Mouse (Mus musculus) layer of hippocampus, postnatal 25 days (tissue): ENCODE results near the gene Lime1. TPM values are rescaled to one million over a fixed set of nuclear protein-coding genes. Genes with fewer than 3 reads are reported as not detected.
A peak's percentile ranks its signal among the peaks of the same experiment; 100 is the strongest.

Experiments used
- DNase-seq, 2 experiments: peaks; one replicate each; pipeline ENCODE4 v3.0.0; 2022; ENCODE audit warnings: mixed read lengths in 2 of 2, low spot score in 1 of 2; ENCODE audit errors: extremely low spot score in 1 of 2
- total RNA-seq, 2 experiments: library from RNA; stranded (reverse); gene quantifications; 2 replicates each; pipeline ENCODE4 v1.2.3; 2021

Gene Lime1
- total RNA-seq, 2 experiments from 2014 or later: 36.1 to 42.0 TPM

DNA sequence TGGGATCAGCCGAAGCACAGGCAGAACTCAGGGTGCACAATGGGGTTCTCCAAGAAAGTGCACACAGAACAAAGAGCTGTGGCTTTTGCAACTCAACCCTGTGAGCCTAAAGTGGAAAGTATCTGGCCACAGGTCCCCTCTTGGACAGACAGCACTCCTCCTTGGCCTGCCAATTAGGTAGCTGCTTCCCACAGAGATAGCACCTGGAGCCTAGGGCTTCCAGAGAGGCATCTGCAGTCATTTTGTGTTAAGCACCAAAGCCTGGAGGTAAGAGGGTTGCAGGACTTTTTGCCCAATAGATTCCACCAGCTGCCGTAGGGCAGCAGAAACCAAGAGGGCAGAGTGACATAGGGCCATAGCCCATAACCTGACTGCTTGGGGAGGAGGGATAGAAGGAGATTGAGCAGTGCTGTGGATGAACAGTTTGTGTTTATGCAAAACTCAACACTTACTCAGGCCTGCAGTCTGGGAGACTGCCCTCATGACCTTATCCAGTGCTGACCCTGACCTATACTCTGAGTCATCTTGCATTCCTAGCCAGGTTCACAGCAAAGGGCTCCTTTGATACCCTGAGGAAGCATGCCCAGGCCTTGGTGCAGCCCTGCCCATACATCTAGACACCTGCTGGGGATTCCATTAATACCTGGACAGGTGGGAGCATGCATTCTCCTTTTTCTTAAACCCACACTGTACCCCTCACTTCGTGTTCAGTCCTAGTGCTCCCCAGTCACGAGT, 10.4 kb downstream of the Lime1 start:
- no peak for DNase-seq

DNA sequence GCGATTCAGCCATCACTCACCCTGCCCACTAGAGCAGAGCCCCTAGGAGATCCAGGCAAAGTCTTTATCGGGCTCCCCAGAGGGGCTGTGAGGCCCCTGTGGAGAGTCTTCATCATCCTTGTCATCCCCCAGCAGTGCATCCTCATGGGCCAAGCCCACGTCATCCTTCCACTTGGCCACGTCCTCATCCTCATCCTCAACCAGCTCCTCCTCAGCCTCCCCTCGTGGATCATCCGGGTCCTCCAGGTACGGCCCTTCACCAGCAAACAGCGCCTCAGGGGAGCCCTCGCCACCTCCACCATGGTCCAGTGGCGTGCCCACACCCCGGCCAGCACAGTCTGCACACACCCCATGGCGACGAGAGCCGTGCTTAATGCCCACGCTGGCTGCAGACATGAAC, 11.1 kb downstream of the Lime1 start:
- no peak for DNase-seq

DNA sequence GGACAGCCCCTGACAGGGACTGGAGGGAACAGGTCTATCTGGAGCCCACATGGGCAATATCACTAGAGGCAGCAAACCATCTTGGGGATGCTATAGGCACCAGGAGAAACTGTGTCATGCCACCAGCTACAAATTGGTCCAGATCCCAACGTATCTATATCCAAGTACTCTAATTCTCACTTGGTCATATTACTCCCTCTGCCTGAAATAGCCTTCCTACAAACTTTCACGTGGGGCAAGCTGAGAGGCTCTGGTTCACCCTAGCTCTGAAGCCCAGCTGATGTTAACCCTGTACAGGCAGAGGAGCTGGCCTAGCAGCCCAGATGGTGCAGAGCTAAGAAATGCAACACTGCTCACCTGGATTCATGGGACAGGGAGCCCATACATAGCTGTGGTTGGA, 11.7 kb downstream of the Lime1 start:
- DNase-seq: no peak

DNA sequence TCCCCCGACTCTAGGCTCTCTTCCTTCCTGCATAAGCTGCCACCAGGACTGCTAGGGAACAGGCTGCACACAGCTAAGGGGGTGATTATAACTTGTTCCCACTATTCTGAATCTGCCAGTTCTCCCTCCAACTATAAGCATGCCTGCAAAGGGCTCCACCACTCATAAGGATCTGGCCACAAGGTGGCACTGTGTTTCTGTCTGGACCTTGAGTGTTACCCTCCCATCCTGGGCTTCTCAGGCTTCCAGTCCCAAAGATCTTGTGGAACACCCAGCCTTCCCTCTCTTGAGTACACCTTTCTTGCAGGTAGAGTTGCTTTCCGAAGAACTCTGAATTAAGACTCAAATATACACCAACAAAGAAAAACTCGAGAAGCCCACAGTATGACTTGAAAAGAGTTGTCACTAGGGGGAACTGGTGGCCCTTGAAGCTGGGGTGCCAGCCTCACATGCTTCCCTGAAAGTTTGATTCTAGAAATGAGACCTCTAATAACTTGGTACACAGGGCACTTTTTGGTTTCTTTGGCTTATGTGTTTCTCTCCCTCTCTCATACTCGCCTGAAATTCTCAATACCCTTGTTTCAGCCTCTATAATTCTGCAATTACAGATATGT, 12.8 kb downstream of the Lime1 start:
- DNase-seq: peak; percentile 81 to 96

DNA sequence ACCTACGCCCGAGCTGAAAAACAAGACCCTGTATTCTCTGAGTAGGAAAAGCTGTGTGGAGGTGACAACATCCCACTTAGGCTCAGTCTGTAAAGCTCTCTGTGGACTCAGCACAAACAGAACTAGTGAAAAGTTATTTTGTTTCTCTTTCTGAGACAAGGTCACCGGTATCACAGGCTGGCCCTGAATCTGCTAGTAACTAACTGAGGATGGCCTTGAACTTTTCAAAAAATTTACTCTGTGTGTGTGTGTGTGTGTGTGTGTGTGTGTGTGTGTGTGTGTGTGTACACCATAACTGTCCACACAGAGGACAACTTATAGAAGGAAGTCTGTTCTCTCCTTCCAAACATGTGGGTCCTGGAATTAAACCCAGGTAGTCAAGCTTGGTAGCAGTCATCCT, 14.2 kb downstream of the Lime1 start:
- no peak for DNase-seq

DNA sequence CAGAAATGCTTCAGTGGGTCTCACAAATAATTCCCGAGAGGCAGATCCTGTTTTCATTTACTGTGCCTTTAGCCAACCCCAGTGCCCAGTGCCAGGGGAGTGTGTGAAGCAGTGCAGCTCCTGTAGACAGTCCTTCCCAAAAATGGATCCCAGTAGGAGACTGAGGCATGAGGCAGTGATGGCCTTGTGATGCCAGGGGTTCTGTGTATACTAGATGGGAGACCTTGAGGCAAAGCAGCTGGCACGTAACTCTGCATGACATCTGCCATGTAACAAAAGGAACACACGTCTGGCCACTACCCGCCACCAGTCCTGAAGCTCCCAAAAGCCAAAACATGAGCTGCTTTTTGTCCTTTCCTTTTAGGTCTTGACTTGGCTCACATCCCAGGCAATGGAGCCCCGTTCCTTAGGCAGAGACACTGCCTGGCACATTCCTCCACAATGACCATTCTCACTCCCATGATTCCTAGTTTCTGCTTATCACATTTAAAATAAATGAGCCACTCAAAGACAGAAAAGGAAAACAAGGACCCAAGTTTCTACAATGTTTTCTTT, 17.4 kb downstream of the Lime1 start:
- no peak for DNase-seq

DNA sequence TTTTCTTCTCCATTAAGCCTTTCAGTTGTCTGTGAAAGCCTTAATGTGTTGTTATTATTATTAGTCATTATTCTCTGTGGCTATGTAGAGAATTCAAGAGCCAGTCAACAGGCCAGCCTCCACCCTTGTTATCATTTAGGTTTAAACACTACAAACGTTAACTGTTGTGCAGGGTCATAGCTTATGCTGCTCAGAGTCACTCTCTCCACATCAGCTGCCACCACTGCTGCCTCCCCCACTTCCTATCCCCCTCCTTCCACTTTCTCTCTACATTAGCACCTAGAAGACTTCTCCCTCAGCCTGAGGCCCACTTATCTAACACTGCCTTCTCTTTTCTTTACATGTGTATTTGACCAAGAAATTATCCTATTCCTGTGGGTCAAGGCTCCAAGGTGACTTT, 21.6 kb downstream of the Lime1 start:
- DNase-seq: no peak

DNA sequence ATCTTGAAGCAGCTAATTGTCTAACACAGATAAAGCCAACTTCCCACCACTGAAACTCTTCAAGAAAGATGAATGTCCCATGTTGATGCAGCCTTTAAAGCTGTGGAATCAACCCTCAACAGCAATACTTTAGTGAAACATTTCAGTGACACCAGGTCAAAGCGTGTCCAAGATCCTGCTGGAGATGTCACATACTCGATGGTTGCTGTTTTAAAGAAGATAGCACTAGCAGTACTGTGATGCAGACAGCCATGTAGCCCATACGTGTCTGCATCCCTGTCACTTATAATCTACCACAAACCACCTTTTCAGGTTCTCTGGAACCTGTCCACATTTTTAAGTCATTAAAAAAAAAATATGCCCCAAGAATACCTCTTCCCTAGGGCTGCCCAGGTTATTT, 23.8 kb downstream of the Lime1 start:
- DNase-seq: no peak

DNA sequence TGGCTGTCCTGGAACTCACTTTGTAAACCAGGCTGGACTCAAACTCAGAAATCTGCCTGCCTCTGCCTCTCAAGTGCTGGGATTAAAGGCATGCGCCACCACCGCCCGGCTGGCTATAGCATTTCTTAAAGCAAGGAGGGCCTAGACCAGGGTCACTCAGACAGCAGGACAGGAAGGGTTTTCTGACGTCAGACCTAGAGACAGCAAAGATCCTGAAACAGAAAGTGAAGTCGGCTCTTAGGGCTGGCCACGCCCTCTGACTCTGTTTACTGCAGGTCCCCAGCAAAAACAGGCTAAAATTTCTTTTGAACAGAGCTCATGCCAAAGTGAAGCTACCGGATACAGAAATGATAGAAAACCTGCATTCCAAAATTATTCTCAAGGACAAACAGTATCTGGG, 29.8 kb downstream of the Lime1 start:
- DNase-seq: no peak

DNA sequence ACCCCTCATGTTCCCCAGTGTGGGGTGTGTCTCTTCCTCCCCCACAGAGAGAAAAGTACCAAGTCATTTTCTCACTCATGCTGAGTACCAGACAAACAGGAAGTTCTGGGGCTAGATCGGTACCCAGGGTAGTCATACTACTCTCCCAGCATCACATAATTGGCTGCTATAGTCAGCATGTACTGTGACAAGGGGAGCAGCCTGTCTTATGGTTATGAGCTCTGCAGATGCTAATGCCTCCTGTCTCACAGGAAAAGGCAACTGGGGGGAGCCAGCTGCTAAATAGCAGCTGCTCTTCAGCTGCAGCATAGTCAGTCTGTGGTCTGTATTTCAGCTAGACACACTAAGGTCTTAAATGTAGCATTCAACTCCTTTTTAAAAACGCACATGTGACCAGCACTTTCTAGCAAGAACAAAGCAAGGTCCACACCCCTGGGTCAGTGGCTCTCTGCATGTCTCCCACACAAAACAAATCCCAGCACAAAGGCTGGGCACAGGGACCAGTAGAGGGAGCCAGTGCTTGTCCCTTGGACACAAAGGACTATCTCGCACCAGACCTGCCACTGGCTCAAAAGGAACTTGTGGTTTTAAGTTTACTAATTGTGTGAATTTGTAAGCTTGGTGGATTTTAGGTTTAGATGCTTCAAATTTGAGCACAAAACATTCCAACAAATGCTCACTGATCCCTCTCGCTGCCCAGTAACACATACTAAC, 31.0 kb downstream of the Lime1 start:
- DNase-seq: peak in 1 of 2 experiments; percentile 68

DNA sequence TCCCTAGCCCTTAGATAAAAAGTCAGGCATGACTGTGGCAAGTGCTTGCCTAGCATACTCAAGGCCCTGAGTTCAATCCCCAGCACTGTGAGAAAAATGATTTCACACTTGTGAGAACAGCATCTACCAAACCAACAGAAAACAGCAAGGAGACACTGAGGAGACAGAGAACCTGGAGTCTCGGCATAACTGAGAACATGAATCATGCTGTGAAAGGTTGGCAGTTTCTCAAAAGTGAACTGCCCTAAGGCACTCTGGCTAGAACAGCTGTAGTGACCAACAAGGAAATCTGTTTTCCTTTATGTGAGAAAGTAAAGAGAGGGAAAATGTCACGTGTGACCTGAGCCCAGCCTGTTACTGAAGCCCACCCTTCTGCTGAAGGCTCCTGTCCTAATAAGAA, 33.3 kb downstream of the Lime1 start:
- no peak for DNase-seq

DNA sequence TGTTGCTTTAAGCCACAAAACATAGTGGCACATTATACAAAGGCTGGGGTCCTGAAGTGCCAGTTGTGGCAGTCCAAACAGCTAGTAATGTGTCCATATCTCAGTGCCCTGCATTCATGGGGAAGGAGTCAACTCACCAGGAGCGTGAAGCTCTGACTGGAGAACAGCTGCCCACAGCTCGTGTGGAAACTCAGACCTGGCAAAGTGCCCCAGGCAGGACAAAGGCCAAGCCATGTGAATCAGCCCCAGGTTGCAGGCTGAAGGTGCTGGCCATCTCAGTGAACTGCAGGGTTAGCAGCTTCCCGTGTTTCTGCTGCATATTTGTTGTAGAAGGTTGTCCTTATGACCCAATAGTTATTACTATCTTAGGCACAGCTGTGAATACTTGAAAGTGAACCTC, 36.1 kb downstream of the Lime1 start:
- DNase-seq: no peak

DNA sequence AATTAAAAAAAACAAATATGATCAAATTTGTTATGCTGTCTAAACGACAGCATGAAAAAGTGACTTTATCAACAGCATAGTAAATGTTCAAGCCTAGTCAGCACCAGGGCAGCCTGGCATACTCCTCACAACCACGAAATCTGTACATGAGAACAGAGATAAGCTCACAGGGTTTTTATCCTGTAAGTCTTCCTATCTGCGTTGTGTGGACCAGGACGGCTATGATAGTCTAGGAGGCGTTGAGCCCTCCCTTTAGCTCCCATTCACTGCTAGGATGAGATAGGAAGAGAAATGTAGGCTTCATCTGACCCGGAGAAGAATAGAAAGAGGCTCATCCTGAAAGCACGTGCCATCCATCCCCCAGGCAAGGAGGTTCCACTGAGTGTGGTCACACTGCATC, 39.5 kb downstream of the Lime1 start:
- no peak for DNase-seq

DNA sequence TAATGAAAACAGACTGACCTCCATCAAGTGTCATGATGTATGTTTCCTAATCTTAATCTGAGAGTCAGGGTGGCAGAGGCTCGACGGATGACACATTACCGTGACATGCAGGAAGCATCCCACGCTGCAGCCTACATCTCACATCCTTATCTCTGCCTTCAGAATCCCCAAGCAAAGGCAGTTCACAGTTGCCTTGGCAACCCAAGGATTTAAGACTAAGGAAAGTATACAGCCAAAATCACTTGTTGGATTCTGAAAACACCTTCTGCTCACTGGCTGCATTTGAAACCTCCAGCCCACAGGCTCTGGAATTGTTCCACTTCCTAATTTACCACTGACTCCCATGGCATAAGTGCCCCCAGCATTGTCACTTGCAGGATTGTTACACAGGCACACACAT, 40.5 kb downstream of the Lime1 start:
- DNase-seq: no peak

DNA sequence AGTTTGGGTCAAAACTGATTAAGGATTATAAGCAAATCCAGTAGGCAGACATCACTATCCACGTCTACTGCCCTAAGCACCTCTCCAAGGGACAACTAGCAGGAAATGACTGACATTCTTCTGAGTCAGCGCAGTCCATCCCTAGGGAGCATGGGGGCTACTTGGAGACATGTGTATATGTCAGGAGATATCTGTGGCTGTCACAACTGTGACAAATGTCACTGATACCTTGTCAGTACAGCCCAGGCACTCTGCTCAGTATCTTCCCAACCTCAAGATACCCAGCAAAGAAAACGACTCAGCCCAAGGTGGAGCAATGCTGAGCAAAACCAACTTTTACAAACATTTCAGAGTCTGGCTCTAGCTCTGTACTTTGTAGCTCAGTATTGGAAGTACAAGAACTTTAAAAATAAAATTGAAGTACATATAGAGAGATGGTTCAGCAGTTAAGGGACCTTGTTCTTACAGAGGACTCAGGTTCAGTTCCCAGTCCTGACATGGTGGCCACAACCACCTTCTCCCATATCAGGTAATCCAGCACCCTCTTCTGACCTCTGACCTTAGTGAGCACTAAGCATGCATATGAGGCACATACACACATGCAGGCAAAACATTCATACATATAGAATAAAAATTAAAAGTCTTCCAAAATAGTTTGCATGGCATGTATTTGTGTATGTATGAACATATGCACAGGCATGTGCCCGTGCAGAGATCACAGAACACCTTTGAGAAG, 41.2 kb downstream of the Lime1 start:
- DNase-seq: no peak

DNA sequence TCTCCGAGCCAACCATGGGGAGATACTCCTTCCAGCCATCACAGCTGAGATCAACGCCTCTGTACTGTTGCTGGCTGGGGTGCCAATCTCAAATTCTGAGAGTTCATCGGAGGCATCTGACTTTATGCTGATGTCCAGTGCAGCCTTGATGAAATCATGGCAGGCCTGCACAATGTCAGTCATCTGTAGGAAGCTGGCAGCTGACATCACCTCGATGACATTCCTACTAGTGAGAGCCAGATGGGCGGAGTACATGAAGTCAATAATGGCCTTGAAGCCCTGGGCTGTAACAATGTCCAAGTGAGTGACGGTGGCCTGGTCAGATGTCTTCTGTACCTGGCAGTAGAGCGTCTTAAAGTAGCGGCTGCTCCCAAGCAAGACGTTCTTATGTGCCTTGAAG, 44.0 kb downstream of the Lime1 start:
- no peak for DNase-seq

Other genes with a start within 250 kb of the Lime1 start
- gene Kcnq2, start 244.8 kb upstream of the Lime1 start, total RNA-seq: 100 to 1,000 TPM; 277 to 291 TPM
- 1,000 to 10,000 TPM; 1,080 to 1,201 TPM for gene Eef1a2, start 223.1 kb upstream of the Lime1 start, total RNA-seq
- 100 to 1,000 TPM; 110 to 113 TPM for gene Ppdpf, start 192.8 kb upstream of the Lime1 start, total RNA-seq
- not detected for gene Ptk6, start 177.3 kb upstream of the Lime1 start, total RNA-seq
- under 1 TPM; 0.22 to 0.42 TPM for gene Srms, start 166.9 kb upstream of the Lime1 start, total RNA-seq
- gene Fndc11, start 160.1 kb upstream of the Lime1 start, total RNA-seq: not detected
- 1 to 10 TPM; 1.8 to 2.1 TPM for gene Helz2, start 138.1 kb upstream of the Lime1 start, total RNA-seq
- 10 to 100 TPM; 16.7 to 21.1 TPM for gene Gmeb2, start 92.0 kb upstream of the Lime1 start, total RNA-seq
- gene Stmn3, start 65.6 kb upstream of the Lime1 start, total RNA-seq: 100 to 1,000 TPM; 567 to 677 TPM
- gene Rtel1, start 60.3 kb upstream of the Lime1 start, total RNA-seq: 10 to 100 TPM; 27.3 to 34.9 TPM
- gene Zgpat, start 15.2 kb upstream of the Lime1 start, total RNA-seq: 10 to 100 TPM; 64.9 to 73.6 TPM
- 10 to 100 TPM; 41.0 to 47.0 TPM for gene Arfrp1, start 14.7 kb upstream of the Lime1 start, total RNA-seq
- 1 to 10 TPM; 6.7 to 7.3 TPM for gene Zbtb46, start 79.3 kb downstream of the Lime1 start, total RNA-seq
- not detected for gene Abhd16b, start 113.1 kb downstream of the Lime1 start, total RNA-seq
- gene Tpd52l2, start 117.1 kb downstream of the Lime1 start, total RNA-seq: 10 to 100 TPM; 75.4 to 79.1 TPM
- 100 to 1,000 TPM; 272 to 281 TPM for gene Dnajc5, start 140.4 kb downstream of the Lime1 start, total RNA-seq
- 10 to 100 TPM; 53.3 to 73.1 TPM for gene Uckl1, start 204.8 kb downstream of the Lime1 start, total RNA-seq
- gene Prpf6, start 211.8 kb downstream of the Lime1 start, total RNA-seq: 10 to 100 TPM; 57.9 to 58.8 TPM
- 100 to 1,000 TPM in 1 of 2 experiments, 10 to 100 TPM in 1; 82.8 to 114 TPM for gene Zfp512b, start 212.7 kb downstream of the Lime1 start, total RNA-seq
- 10 to 100 TPM; 11.7 to 14.2 TPM for gene Samd10, start 219.1 kb downstream of the Lime1 start, total RNA-seq